Comparison of ENCODE assay signal across 8 mouse cellular contexts in genomic region chr19:34877898-34878602, GRCm38 (mm10). TPM values are rescaled to one million over a fixed set of nuclear protein-coding genes. Genes with fewer than 3 reads are reported as not detected.
DNase-seq lines count a peak whose midpoint lies in the region; ATAC-seq and TF ChIP-seq lines count a peak whose summit lies in the region.

No protein-coding gene starts in this region.

- no peaks in the 10 kb centered on the region for H3K36me3 ChIP-seq in embryonic facial prominence, embryonic 15.5 days
- H3K36me3 ChIP-seq in limb, embryonic 14.5 days (ENCODE audit: control insufficient read depth, insufficient read depth, low read length), result no peaks in the 10 kb centered on the region
- H3K36me3 ChIP-seq in midbrain, postnatal 0 days (ENCODE audit: insufficient read depth, low read length), result no peaks in the 10 kb centered on the region

- peak; percentile 59; the same call in 1 of the 2 replicates for TF ChIP-seq POLR2A in limb, embryonic 14.5 days (IDR thresholded peaks at IDR 0.05; ENCODE audit: borderline replicate concordance, extremely low read depth, insufficient read depth, insufficient read length)

- WGBS in embryonic facial prominence, embryonic 15.5 days, result under 1% methylated on average over 45 of the region's 45 CpGs
- under 1% methylated on average over 25 of the region's 45 CpGs for WGBS in limb, embryonic 14.5 days
- 0% methylated on average over 44 of the region's 45 CpGs for WGBS in midbrain, postnatal 0 days

- peaks cover 13% of the 10 kb centered on the region for H3K4me1 ChIP-seq in embryonic facial prominence, embryonic 15.5 days
- peaks cover 10% of the 10 kb centered on the region; the same call in 1 of the 2 replicates for H3K4me1 ChIP-seq in limb, embryonic 14.5 days (ENCODE audit: control insufficient read depth, insufficient read depth, low read length)
- H3K4me1 ChIP-seq in midbrain, postnatal 0 days (ENCODE audit: insufficient read depth, low read length), result 0 out of 2 replicates have a peak, but pooled peaks cover 5% of the 10 kb centered on the region

- no peaks in the 10 kb centered on the region for H3K27me3 ChIP-seq in embryonic facial prominence, embryonic 15.5 days
- H3K27me3 ChIP-seq in limb, embryonic 14.5 days (ENCODE audit: control insufficient read depth, insufficient read depth, low read length), result no peaks in the 10 kb centered on the region
- H3K27me3 ChIP-seq in midbrain, postnatal 0 days (ENCODE audit: insufficient read depth, low read length), result no peaks in the 10 kb centered on the region

- no peaks in the 10 kb centered on the region for H3K9me3 ChIP-seq in embryonic facial prominence, embryonic 15.5 days (replicated peaks)
- H3K9me3 ChIP-seq in limb, embryonic 14.5 days (ENCODE audit: control insufficient read depth, low read length), result no peaks in the 10 kb centered on the region
- no peaks in the 10 kb centered on the region for H3K9me3 ChIP-seq in midbrain, postnatal 0 days (ENCODE audit: low read length)

- peak; percentile 46; the same call in 1 of the 2 replicates for TF ChIP-seq CTCF in midbrain, postnatal 0 days (IDR thresholded peaks at IDR 0.05)

- H3K4me2 ChIP-seq in embryonic facial prominence, embryonic 15.5 days (replicated peaks), result peak overlapping the region; percentile 75
- H3K4me2 ChIP-seq in limb, embryonic 14.5 days (replicated peaks; ENCODE audit: low read depth, low read length, severe bottlenecking), result peak overlapping the region; percentile 79
- peak overlapping the region; percentile 73 for H3K4me2 ChIP-seq in midbrain, postnatal 0 days (ENCODE audit: low read depth, low read length, poor library complexity, severe bottlenecking)

- peak overlapping the region; percentile 93 for H3K9ac ChIP-seq in embryonic facial prominence, embryonic 15.5 days
- peak overlapping the region; percentile 93 for H3K9ac ChIP-seq in limb, embryonic 14.5 days (ENCODE audit: low read depth, low read length, severe bottlenecking)
- H3K9ac ChIP-seq in midbrain, postnatal 0 days (replicated peaks; ENCODE audit: low read length, poor library complexity, severe bottlenecking), result peak overlapping the region; percentile 96

- peak overlapping the region; percentile 89 for H3K4me3 ChIP-seq in embryonic facial prominence, embryonic 15.5 days (replicated peaks)
- H3K4me3 ChIP-seq in limb, embryonic 14.5 days (replicated peaks; ENCODE audit: low read length), result peak overlapping the region; percentile 87
- H3K4me3 ChIP-seq in midbrain, postnatal 0 days (ENCODE audit: low read depth, low read length), result peak overlapping the region; percentile 97

- peak; percentile 99 for DNase-seq in 416B (ENCODE audit: low read depth)
- DNase-seq in adrenal gland, postnatal 4 days (ENCODE audit: low spot score in 2 of 2), result peak; percentile 54 to 72
- DNase-seq in heart, adult 8-10 months (ENCODE audit: low spot score), result peak; percentile 91
- DNase-seq in kidney, adult 9 months, result peak; percentile 98
- peak; percentile 96 for DNase-seq in limb, embryonic 14.5 days (ENCODE audit: low spot score)
- DNase-seq in midbrain, postnatal 0 days (ENCODE audit: low spot score), result peak; percentile 98
- DNase-seq in spleen, postnatal 4 days (ENCODE audit: low spot score in 2 of 2), result peak; percentile 65 to 82

- H3K27ac ChIP-seq in embryonic facial prominence, embryonic 15.5 days (replicated peaks), result peak overlapping the region; percentile 98
- H3K27ac ChIP-seq in limb, embryonic 14.5 days (replicated peaks; ENCODE audit: low read depth, low read length), result peak overlapping the region; percentile 97
- H3K27ac ChIP-seq in midbrain, postnatal 0 days (ENCODE audit: low read depth, low read length), result peak overlapping the region; percentile 97

- ATAC-seq in embryonic facial prominence, embryonic 15.5 days (ENCODE audit: insufficient number of reproducible peaks, low FRiP score, low TSS enrichment, low read depth), result peak; percentile 96
- ATAC-seq in limb, embryonic 14.5 days (ENCODE audit: low FRiP score, low read depth), result peak; percentile 98
- ATAC-seq in midbrain, postnatal 0 days (ENCODE audit: low FRiP score), result peak; percentile 97

RNA-seq across cellular contexts. Expression of gene Pank1, which starts 1.2 kb away (rescaled TPM):
- 10 to 100 TPM; 27.1 to 29.7 TPM for total RNA-seq in adrenal gland, postnatal 4 days (2021)
- 7.5 and 7.7 TPM in 2 replicates for polyA plus RNA-seq in embryonic facial prominence, embryonic 15.5 days (2015; fragmentation: Nextera tagmentation; extraction: Ambion mirVana)
- 10 to 100 TPM; 40.7 to 48.9 (median 45.0) TPM for total RNA-seq in heart, adult 8-10 months (2022)
- polyA plus RNA-seq in limb, embryonic 14.5 days (2012; rRNA removed), result 4.2 and 4.3 TPM in 2 replicates
- polyA plus RNA-seq in limb, embryonic 14.5 days (2014; fragmentation: Nextera tagmentation; extraction: Ambion mirVana), result 8.0 and 8.7 TPM in 2 replicates
- total RNA-seq in midbrain, postnatal 0 days (2014; rRNA removed), result 13.9 and 15.8 TPM in 2 replicates
- 6.5 and 6.6 TPM in 2 replicates for polyA plus RNA-seq in midbrain, postnatal 0 days (2015; fragmentation: Nextera tagmentation; extraction: Ambion mirVana)

RNA-seq across cellular contexts. Expression of gene Kif20b, which starts 44.1 kb away (rescaled TPM):
- total RNA-seq in adrenal gland, postnatal 4 days (2021), result 10 to 100 TPM; 16.4 to 19.0 TPM
- polyA plus RNA-seq in embryonic facial prominence, embryonic 15.5 days (2015; fragmentation: Nextera tagmentation; extraction: Ambion mirVana), result 45.4 and 47.1 TPM in 2 replicates
- under 1 TPM; 0.30 to 0.87 (median 0.56) TPM for total RNA-seq in heart, adult 8-10 months (2022)
- 14.3 and 28.1 TPM in 2 replicates for polyA plus RNA-seq in limb, embryonic 14.5 days (2012; rRNA removed)
- polyA plus RNA-seq in limb, embryonic 14.5 days (2014; fragmentation: Nextera tagmentation; extraction: Ambion mirVana), result 45.5 and 47.3 TPM in 2 replicates
- total RNA-seq in midbrain, postnatal 0 days (2014; rRNA removed), result 0.94 and 11.3 TPM in 2 replicates
- 3.4 and 3.9 TPM in 2 replicates for polyA plus RNA-seq in midbrain, postnatal 0 days (2015; fragmentation: Nextera tagmentation; extraction: Ambion mirVana)

Comparison
In these comparisons a context has a peak if more than half of its experiments do, and no peak if none do; other contexts are left out.
1. Peak in every context shown above with its lines: DNase-seq, ATAC-seq, H3K4me3 ChIP-seq and H3K27ac ChIP-seq.